Mouse (Mus musculus): ENCODE data around the gene Ccdc50.

GRCm38 (mm10) chr16:27399719-27400253, 11.1 kb downstream of the Ccdc50 start:
- TF ChIP-seq POLR2A (IDR thresholded peaks at IDR 0.05; ENCODE audit: low read depth, low read length) (no peak), CTCF (conservative IDR thresholded peaks at IDR 0.05; ENCODE audit: insufficient read depth, insufficient read length, low read depth, low read length) (no peak)
